Mouse (Mus musculus): ENCODE results near the gene Slc41a1. TPM values are rescaled to one million over a fixed set of nuclear protein-coding genes. Genes with fewer than 3 reads are reported as not detected.

Gene Slc41a1
- polyA plus RNA-seq, 1 experiment: not detected

GRCm38 (mm10) chr1:131890043-131890658, 62.9 kb downstream of the Slc41a1 start:
- TF ChIP-seq POLR2A (IDR thresholded peaks at IDR 0.05; ENCODE audit: insufficient read depth, low read depth, low read length): no peak
- no peak for TF ChIP-seq CTCF (IDR thresholded peaks at IDR 0.05; ENCODE audit: insufficient read depth, low read depth, low read length)
- 91% methylated on average over 6 of the region's 6 CpGs for WGBS
- no peak overlapping the region for H3K4me3 ChIP-seq (ENCODE audit: insufficient read depth, low read depth, low read length)
- H3K4me1 ChIP-seq (ENCODE audit: control insufficient read depth, insufficient read depth, low read length): no peaks in the 10 kb centered on the region
- H3K27ac ChIP-seq (ENCODE audit: insufficient read depth, low read depth, low read length): no peak overlapping the region

- Histone ChIP-seq H3K27ac (ENCODE audit: insufficient read depth, low read depth, low read length) (no peak overlapping the region), H3K4me1 (ENCODE audit: control insufficient read depth, insufficient read depth, low read length) (no peaks in the 10 kb centered on the region), H3K4me3 (ENCODE audit: insufficient read depth, low read depth, low read length) (no peak overlapping the region)
- 83% methylated on average over 4 of the region's 4 CpGs for WGBS
- no peak for TF ChIP-seq CTCF (IDR thresholded peaks at IDR 0.05; ENCODE audit: insufficient read depth, low read depth, low read length)
- TF ChIP-seq POLR2A (IDR thresholded peaks at IDR 0.05; ENCODE audit: insufficient read depth, low read depth, low read length): no peak
These were observed 64.1 kb downstream of the Slc41a1 start for GRCm38 (mm10) chr1:131891436-131891835.

Other genes starting within 250 kb of the Slc41a1 start
- not detected in 2 replicates for gene Avpr1b, start 228.3 kb upstream of the Slc41a1 start, polyA plus RNA-seq (2012; ENCODE audit: insufficient read depth, insufficient read length, low replicate concordance, missing spikeins)
- not detected in 2 replicates for gene Ctse, start 189.2 kb upstream of the Slc41a1 start, polyA plus RNA-seq (2012; ENCODE audit: insufficient read depth, insufficient read length, low replicate concordance, missing spikeins)
- not detected in 2 replicates for gene Rab7b, start 138.8 kb upstream of the Slc41a1 start, polyA plus RNA-seq (2012; ENCODE audit: insufficient read depth, insufficient read length, low replicate concordance, missing spikeins)
- not detected in 2 replicates for gene Slc26a9, start 83.5 kb upstream of the Slc41a1 start, polyA plus RNA-seq (2012; ENCODE audit: insufficient read depth, insufficient read length, low replicate concordance, missing spikeins)
- gene Pm20d1, start 30.1 kb upstream of the Slc41a1 start, polyA plus RNA-seq (2012; ENCODE audit: insufficient read depth, insufficient read length, low replicate concordance, missing spikeins): not detected in 2 replicates
- gene Rab29, start 39.7 kb downstream of the Slc41a1 start, polyA plus RNA-seq (2012; ENCODE audit: insufficient read depth, insufficient read length, low replicate concordance, missing spikeins): not detected in 2 replicates
- gene Nucks1, start 83.0 kb downstream of the Slc41a1 start, polyA plus RNA-seq (2012; ENCODE audit: insufficient read depth, insufficient read length, low replicate concordance, missing spikeins): 215 and 292 TPM in 2 replicates
- gene Slc45a3, start 135.5 kb downstream of the Slc41a1 start, polyA plus RNA-seq (2012; ENCODE audit: insufficient read depth, insufficient read length, low replicate concordance, missing spikeins): not detected in 2 replicates
- gene Elk4, start 180.1 kb downstream of the Slc41a1 start, polyA plus RNA-seq (2012; ENCODE audit: insufficient read depth, insufficient read length, low replicate concordance, missing spikeins): not detected in 2 replicates
- not detected in 2 replicates for gene Mfsd4a, start 240.6 kb downstream of the Slc41a1 start, polyA plus RNA-seq (2012; ENCODE audit: insufficient read depth, insufficient read length, low replicate concordance, missing spikeins)

Measured in olfactory bulb, adult 2 months (tissue).